Mouse (Mus musculus) lung, embryonic 16.5 days (tissue): Measurements from ENCODE around the gene Dbil5. TPM values are rescaled to one million over a fixed set of nuclear protein-coding genes. Genes with fewer than 3 reads are reported as not detected.

Source experiments
- ATAC-seq: fragments of 200-750 bp; cut with Nextera tagmentation; 2 replicates; pipeline ENCODE4 v1.8.0; 2017; ENCODE audit warnings: low read depth, mild to moderate bottlenecking, moderate library complexity
- H3K27ac ChIP-seq: fragments of 300-500 bp; sonication (generic); 2 replicates; pipeline ENCODE4 v1.5.1; 2014; ENCODE audit warnings: mild to moderate bottlenecking, control low read depth, low read length
- H3K27me3 ChIP-seq: fragments of 300-500 bp; sonication (generic); 2 replicates; pipeline ENCODE4 v1.6.1; 2014; ENCODE audit warnings: low read depth, low read length, mixed read lengths; ENCODE audit not compliant: control insufficient read depth, insufficient read depth
- H3K36me3 ChIP-seq: fragments of 300-500 bp; sonication (generic); 2 replicates; pipeline ENCODE4 v1.6.1; 2014; ENCODE audit warnings: low read length; ENCODE audit not compliant: control insufficient read depth, insufficient read depth
- H3K4me1 ChIP-seq: fragments of 300-500 bp; sonication (generic); replicated peaks from 2 replicates; pipeline ENCODE4 v1.6.1; 2014; ENCODE audit warnings: low read length, mixed read lengths; ENCODE audit not compliant: control insufficient read depth, insufficient read depth
- H3K4me2 ChIP-seq: fragments of 300-500 bp; sonication (generic); 2 replicates; pipeline ENCODE4 v1.6.1; 2014; ENCODE audit warnings: low read depth, low read length, control low read depth
- H3K4me3 ChIP-seq: fragments of 300-500 bp; sonication (generic); 2 replicates; pipeline ENCODE4 v1.5.1; 2014; ENCODE audit warnings: mild to moderate bottlenecking, low read length, control low read depth
- H3K9ac ChIP-seq: fragments of 300-500 bp; sonication (generic); 2 replicates; pipeline ENCODE4 v1.6.1; 2014; ENCODE audit warnings: low read length, control low read depth
- H3K9me3 ChIP-seq: fragments of 300-500 bp; sonication (generic); 2 replicates; pipeline ENCODE4 v1.6.1; 2016; ENCODE audit warnings: low read length; ENCODE audit not compliant: control insufficient read depth
- WGBS: fragments of 180-500 bp; shearing (Covaris S2); extraction: QIAGEN DNeasy Blood & Tissue Kit; methylation state at CpG from one replicate; pipeline ENCODE4 v1.1.7; 2014; 5-methylcytosine and 5-hydroxymethylcytosine counted together
- polyA plus RNA-seq: library from polyadenylated mRNA; unstranded; fragments of >200 nt; fragmentation: Nextera tagmentation; extraction: Ambion mirVana; gene quantifications from 2 replicates; pipeline ENCODE4 v1.2.1, GENCODE M21; 2015

Gene Dbil5
- polyA plus RNA-seq, 1 experiment from 2014 or later = 0.48 TPM

GRCm38 (mm10) chr11:76260208-76261050 is 43.0 kb downstream of the Dbil5 start:
- ATAC-seq = no peak
- Histone ChIP-seq H3K4me3 (no peak overlapping the region), H3K9me3 (no peaks in the 10 kb centered on the region), H3K27ac (no peak overlapping the region), H3K36me3 (no peaks in the 10 kb centered on the region), H3K27me3 (no peaks in the 10 kb centered on the region), H3K9ac (no peak overlapping the region), H3K4me2 (no peak overlapping the region), H3K4me1 (no peaks in the 10 kb centered on the region)
- WGBS = 75% methylated on average over 10 of the region's 10 CpGs

GRCm38 (mm10) chr11:76261224-76261623 is 43.8 kb downstream of the Dbil5 start:
- Histone ChIP-seq H3K36me3 (no peaks in the 10 kb centered on the region), H3K4me3 (no peak overlapping the region), H3K4me2 (no peak overlapping the region), H3K27me3 (no peaks in the 10 kb centered on the region), H3K9ac (no peak overlapping the region), H3K9me3 (no peaks in the 10 kb centered on the region), H3K27ac (no peak overlapping the region), H3K4me1 (no peaks in the 10 kb centered on the region)
- no peak for ATAC-seq
- 63% methylated on average over 12 of the region's 12 CpGs for WGBS

DNA sequence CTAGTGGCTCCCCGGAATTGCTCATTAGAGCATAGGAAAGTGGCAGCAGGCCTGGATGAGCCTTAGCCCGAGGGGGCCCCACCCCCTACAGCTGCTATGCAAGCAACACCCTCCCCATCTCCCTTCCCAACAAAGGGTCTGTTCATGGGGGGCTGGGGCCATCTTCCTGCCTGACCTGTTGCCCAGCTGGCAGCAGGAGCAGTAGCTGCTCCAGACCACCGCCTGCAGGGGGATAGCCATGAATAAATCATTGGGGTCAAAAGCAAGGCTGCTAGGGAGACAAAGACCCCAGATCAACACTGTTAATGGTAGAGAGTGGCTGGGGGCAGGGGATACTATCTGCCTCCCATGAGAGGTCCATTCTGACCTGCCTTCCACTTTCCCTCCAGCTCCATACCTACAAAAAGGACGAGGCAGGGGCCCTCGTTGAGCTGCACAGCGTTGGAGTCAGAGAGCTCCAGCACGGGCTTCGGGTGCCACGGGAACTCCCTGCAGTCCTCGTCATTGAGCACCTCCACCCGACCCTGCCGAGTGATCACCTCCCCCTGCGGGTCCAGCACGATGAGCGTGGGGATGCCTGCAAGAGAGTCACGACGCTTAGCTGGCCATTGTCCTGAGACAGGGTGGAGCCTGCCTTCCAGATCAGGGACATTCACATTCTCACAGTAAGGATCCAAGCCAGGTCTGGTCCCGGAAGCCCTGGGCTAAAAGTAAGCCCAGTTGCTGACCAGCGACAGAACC is 45.4 kb downstream of the Dbil5 start:
- 24% methylated on average over 19 of the region's 19 CpGs for WGBS
- Histone ChIP-seq H3K4me1 (no peaks in the 10 kb centered on the region), H3K27ac (no peak overlapping the region), H3K9ac (no peak overlapping the region), H3K27me3 (no peaks in the 10 kb centered on the region), H3K4me3 (no peak overlapping the region), H3K36me3 (no peaks in the 10 kb centered on the region), H3K4me2 (no peak overlapping the region), H3K9me3 (no peaks in the 10 kb centered on the region)
- no peak for ATAC-seq

- H3K27ac ChIP-seq = no peak overlapping the region
- 59% methylated on average over 7 of the region's 7 CpGs for WGBS
- H3K9ac ChIP-seq = no peak overlapping the region
- no peaks in the 10 kb centered on the region for H3K36me3 ChIP-seq
- ATAC-seq = no peak
- no peak overlapping the region for H3K4me3 ChIP-seq
- H3K9me3 ChIP-seq = no peaks in the 10 kb centered on the region
- H3K4me1 ChIP-seq = no peaks in the 10 kb centered on the region
- H3K4me2 ChIP-seq = no peak overlapping the region
- H3K27me3 ChIP-seq = no peaks in the 10 kb centered on the region
Observed at GRCm38 (mm10) chr11:76267550-76267949, 50.1 kb downstream of the Dbil5 start.

DNA sequence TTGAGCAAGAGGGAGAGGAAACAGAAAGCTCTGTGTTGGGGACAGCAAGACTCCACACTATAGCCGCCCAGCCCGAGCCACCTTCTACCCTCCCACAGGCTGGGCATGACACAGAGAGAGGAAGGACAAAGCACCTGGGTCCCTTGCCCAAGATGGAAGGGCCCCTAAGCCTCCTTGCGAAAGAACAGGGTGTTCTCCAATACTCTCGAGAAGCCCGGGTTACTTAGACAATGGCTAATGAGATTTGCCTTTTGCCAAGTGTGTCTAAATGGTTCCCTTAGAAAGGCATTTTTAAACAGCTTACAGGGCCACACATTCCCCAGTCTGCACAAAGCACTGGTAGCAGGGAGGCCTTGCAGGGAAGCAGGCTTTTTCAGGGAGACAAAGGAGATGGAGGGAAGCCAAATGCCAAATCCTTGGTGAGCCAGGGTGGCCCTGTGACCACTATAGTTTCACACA is 50.6 kb downstream of the Dbil5 start:
- H3K36me3 ChIP-seq = no peaks in the 10 kb centered on the region
- WGBS = 56% methylated on average over 5 of the region's 5 CpGs
- H3K4me3 ChIP-seq = no peak overlapping the region
- H3K9ac ChIP-seq = no peak overlapping the region
- H3K27ac ChIP-seq = no peak overlapping the region
- no peak overlapping the region for H3K4me2 ChIP-seq
- no peaks in the 10 kb centered on the region for H3K9me3 ChIP-seq
- no peaks in the 10 kb centered on the region for H3K4me1 ChIP-seq
- no peak for ATAC-seq
- no peaks in the 10 kb centered on the region for H3K27me3 ChIP-seq

Other genes starting within 250 kb of the Dbil5 start
- 10.8 and 11.8 TPM in 2 replicates for gene 1700016K19Rik, start 217.7 kb upstream of the Dbil5 start, polyA plus RNA-seq
- 41.7 and 42.8 TPM in 2 replicates for gene Rflnb, start 189.8 kb upstream of the Dbil5 start, polyA plus RNA-seq
- gene Vps53, start 38.0 kb upstream of the Dbil5 start, polyA plus RNA-seq = 36.9 and 39.0 TPM in 2 replicates
- gene Fam57a, start 37.9 kb upstream of the Dbil5 start, polyA plus RNA-seq = 36.9 and 38.8 TPM in 2 replicates
- gene Gemin4, start 56 bp downstream of the Dbil5 start, polyA plus RNA-seq = 30.5 and 30.9 TPM in 2 replicates
- gene Mrm3, start 26.1 kb downstream of the Dbil5 start, polyA plus RNA-seq = 18.6 and 22.1 TPM in 2 replicates
- 122 and 126 TPM in 2 replicates for gene Glod4, start 26.1 kb downstream of the Dbil5 start, polyA plus RNA-seq
- 18.7 and 19.4 TPM in 2 replicates for gene Nxn, start 181.5 kb downstream of the Dbil5 start, polyA plus RNA-seq
- gene Timm22, start 189.3 kb downstream of the Dbil5 start, polyA plus RNA-seq = 97.3 and 98.8 TPM in 2 replicates